Mouse (Mus musculus): Measurements from ENCODE around the gene Nudt1.

DNA sequence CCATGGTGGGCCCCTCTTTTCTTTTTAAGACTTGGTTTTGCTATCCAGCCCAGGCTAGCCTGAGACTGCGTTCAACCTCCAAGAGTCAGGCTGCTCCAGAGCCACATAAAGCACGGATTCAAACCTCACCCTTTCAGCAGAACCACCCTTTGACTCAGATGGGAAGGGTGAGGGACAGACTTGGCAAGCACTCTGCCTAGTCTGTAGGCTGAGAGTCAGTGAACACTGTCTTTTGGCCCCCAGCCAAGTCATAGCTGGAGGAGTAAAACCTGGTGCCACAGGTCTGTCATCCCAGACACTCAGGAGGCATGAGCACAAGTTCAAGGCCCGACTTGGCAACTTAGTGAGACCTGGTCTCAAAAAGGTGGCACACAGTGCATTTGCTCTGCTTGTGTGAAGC, 4.7 kb upstream of the Nudt1 start:
- TF ChIP-seq CTCF (IDR thresholded peaks at IDR 0.05; ENCODE audit: extremely low read depth, insufficient read depth, insufficient read length, insufficient replicate concordance) (no peak), POLR2A (IDR thresholded peaks at IDR 0.05; ENCODE audit: low read depth, low read length) (no peak)
